ENCODE assay signal across 23 mouse cellular contexts in genomic region chr9:6342854-6343253, GRCm38 (mm10).
"Had no signal": no experiment of that assay in that cellular context is flagged by ENCODE, and none has a peak within 500 bp of the region (broad histone marks: within the 10 kb centered on the region; RNA-seq: fewer than 3 reads in every experiment).

No protein-coding gene starts in this region.

- H3K9me3 ChIP-seq: limb, embryonic 12.5 days; limb, embryonic 15.5 days; midbrain, embryonic 13.5 days; neural tube, embryonic 12.5 days; neural tube, embryonic 15.5 days had no signal

- ATAC-seq: liver, postnatal 0 days; midbrain, embryonic 13.5 days had no signal

- H3K4me3 ChIP-seq: limb, embryonic 12.5 days; limb, embryonic 15.5 days; midbrain, embryonic 13.5 days; neural tube, embryonic 12.5 days; neural tube, embryonic 15.5 days had no signal

- H3K9ac ChIP-seq: limb, embryonic 12.5 days; limb, embryonic 15.5 days; liver, embryonic 14.5 days; liver, postnatal 0 days; lung, embryonic 14.5 days; midbrain, embryonic 13.5 days; neural tube, embryonic 12.5 days; neural tube, embryonic 15.5 days had no signal

- H3K27me3 ChIP-seq: limb, embryonic 12.5 days; limb, embryonic 15.5 days; midbrain, embryonic 13.5 days; neural tube, embryonic 12.5 days; neural tube, embryonic 15.5 days had no signal

- H3K27ac ChIP-seq: limb, embryonic 12.5 days; limb, embryonic 15.5 days; liver, embryonic 14.5 days; midbrain, embryonic 13.5 days; neural tube, embryonic 12.5 days; neural tube, embryonic 15.5 days; stomach, postnatal 0 days had no signal

- H3K4me1 ChIP-seq: midbrain, embryonic 13.5 days; neural tube, embryonic 12.5 days had no signal

- H3K36me3 ChIP-seq: limb, embryonic 12.5 days; limb, embryonic 15.5 days; midbrain, embryonic 13.5 days; neural tube, embryonic 12.5 days; neural tube, embryonic 15.5 days had no signal

- DNase-seq: kidney, adult 18-20 months; kidney, adult 9 months; kidney, postnatal 14 days; kidney, postnatal 4 days; left cerebral cortex, postnatal 4 days; liver, postnatal 0 days; lung, embryonic 14.5 days; lung, postnatal 10 days; lung, postnatal 4 days; right cerebral cortex, adult 18-20 months; right cerebral cortex, postnatal 14 days; right cerebral cortex, postnatal 4 days; thymus, adult 2 months; thymus, postnatal 14 days; thymus, postnatal 4 days had no signal

- H3K4me2 ChIP-seq: limb, embryonic 12.5 days; limb, embryonic 15.5 days; liver, embryonic 11.5 days; lung, embryonic 14.5 days; midbrain, embryonic 13.5 days; neural tube, embryonic 12.5 days; neural tube, embryonic 15.5 days had no signal
